Mouse (Mus musculus) neural tube, embryonic 11.5 days (tissue): Measurements from ENCODE around the gene Lrrc3. TPM values are rescaled to one million over a fixed set of nuclear protein-coding genes. Genes with fewer than 3 reads are reported as not detected.

Source experiments
- polyA plus RNA-seq: library from polyadenylated mRNA; unstranded; fragments of >200 nt; fragmentation: Nextera tagmentation; extraction: Ambion mirVana; gene quantifications from 2 replicates; pipeline ENCODE4 v1.2.1, GENCODE M21; 2014

The Lrrc3 gene
- polyA plus RNA-seq, 1 experiment from 2014 or later: 4.3 TPM

Other genes with a start within 250 kb of the Lrrc3 start
- gene Tspear, start 216.0 kb downstream of the Lrrc3 start, polyA plus RNA-seq: 0.92 and 1.0 TPM in 2 replicates
- gene Gm19402, start 211.8 kb downstream of the Lrrc3 start, polyA plus RNA-seq: not detected in 2 replicates
- gene Gm9508, start 205.3 kb downstream of the Lrrc3 start, polyA plus RNA-seq: not detected in 2 replicates
- gene Gm10272, start 195.9 kb downstream of the Lrrc3 start, polyA plus RNA-seq: not detected in 2 replicates
- gene Gm10024, start 191.1 kb downstream of the Lrrc3 start, polyA plus RNA-seq: not detected in 2 replicates
- not detected in 2 replicates for gene Gm10142, start 186.7 kb downstream of the Lrrc3 start, polyA plus RNA-seq
- not detected in 2 replicates for gene Krtap12-1, start 181.9 kb downstream of the Lrrc3 start, polyA plus RNA-seq
- not detected in 2 replicates for gene Gm10100, start 176.1 kb downstream of the Lrrc3 start, polyA plus RNA-seq
- gene Gm18596, start 159.9 kb downstream of the Lrrc3 start, polyA plus RNA-seq: not detected in 2 replicates
- not detected in 2 replicates for gene Gm9736, start 151.2 kb downstream of the Lrrc3 start, polyA plus RNA-seq
- gene Gm3233, start 142.9 kb downstream of the Lrrc3 start, polyA plus RNA-seq: not detected in 2 replicates
- gene Gm3238, start 131.2 kb downstream of the Lrrc3 start, polyA plus RNA-seq: not detected in 2 replicates
- not detected in 2 replicates for gene Gm7138, start 125.6 kb downstream of the Lrrc3 start, polyA plus RNA-seq
- gene Gm3250, start 120.0 kb downstream of the Lrrc3 start, polyA plus RNA-seq: not detected in 2 replicates
- gene Gm7137, start 114.3 kb downstream of the Lrrc3 start, polyA plus RNA-seq: not detected in 2 replicates
- not detected in 2 replicates for gene Gm9639, start 107.5 kb downstream of the Lrrc3 start, polyA plus RNA-seq
- gene Gm19668, start 103.4 kb downstream of the Lrrc3 start, polyA plus RNA-seq: not detected in 2 replicates
- not detected in 2 replicates for gene Gm9507, start 90.7 kb downstream of the Lrrc3 start, polyA plus RNA-seq
- gene Gm2696, start 87.9 kb downstream of the Lrrc3 start, polyA plus RNA-seq: not detected in 2 replicates
- not detected in 2 replicates for gene Krtap10-4, start 75.4 kb downstream of the Lrrc3 start, polyA plus RNA-seq
- gene Krtap10-10, start 66.6 kb downstream of the Lrrc3 start, polyA plus RNA-seq: not detected in 2 replicates
- gene Gm36176, start 55.7 kb downstream of the Lrrc3 start, polyA plus RNA-seq: not detected in 2 replicates
- gene Gm10318, start 49.7 kb downstream of the Lrrc3 start, polyA plus RNA-seq: not detected in 2 replicates
- gene Gm3285, start 40.6 kb downstream of the Lrrc3 start, polyA plus RNA-seq: not detected in 2 replicates
- gene Trpm2, start 68.0 kb upstream of the Lrrc3 start, polyA plus RNA-seq: 0.58 and 1.4 TPM in 2 replicates
- gene 1810043G02Rik, start 76.0 kb upstream of the Lrrc3 start, polyA plus RNA-seq: 35.9 and 42.5 TPM in 2 replicates
- gene Pfkl, start 107.5 kb upstream of the Lrrc3 start, polyA plus RNA-seq: 125 and 127 TPM in 2 replicates
- gene Dnmt3l, start 139.4 kb upstream of the Lrrc3 start, polyA plus RNA-seq: not detected in 2 replicates
- gene Aire, start 141.1 kb upstream of the Lrrc3 start, polyA plus RNA-seq: not detected in 2 replicates
- 1.4 TPM in 2 replicates for gene Icosl, start 166.8 kb upstream of the Lrrc3 start, polyA plus RNA-seq